Mouse (Mus musculus) CH12.LX (cell line): Measurements from ENCODE around the gene Kcnn4.

Experiments
- CTCF ChIP-seq, 2 experiments: IDR thresholded peaks in 1 of 2; conservative IDR thresholded peaks in 1 of 2; 2 replicates each; pipeline ENCODE4 v1.5.1; 2011 to 2012; ENCODE audit warnings: low read depth in 2 of 2, low read length in 2 of 2, improper control_type of control experiment in 1 of 2, inconsistent platforms in 1 of 2, mild to moderate bottlenecking in 1 of 2, moderate library complexity in 1 of 2
- POLR2AphosphoS2 ChIP-seq: IDR thresholded peaks from 2 replicates; pipeline ENCODE4 v1.6.1; 2011; ENCODE audit warnings: low read depth, low read length, improper control_type of control experiment
- ZNF384 ChIP-seq: IDR thresholded peaks from 2 replicates; pipeline ENCODE4 v1.6.1; 2012; ENCODE audit warnings: low read depth, low read length, improper control_type of control experiment, inconsistent platforms

DNA sequence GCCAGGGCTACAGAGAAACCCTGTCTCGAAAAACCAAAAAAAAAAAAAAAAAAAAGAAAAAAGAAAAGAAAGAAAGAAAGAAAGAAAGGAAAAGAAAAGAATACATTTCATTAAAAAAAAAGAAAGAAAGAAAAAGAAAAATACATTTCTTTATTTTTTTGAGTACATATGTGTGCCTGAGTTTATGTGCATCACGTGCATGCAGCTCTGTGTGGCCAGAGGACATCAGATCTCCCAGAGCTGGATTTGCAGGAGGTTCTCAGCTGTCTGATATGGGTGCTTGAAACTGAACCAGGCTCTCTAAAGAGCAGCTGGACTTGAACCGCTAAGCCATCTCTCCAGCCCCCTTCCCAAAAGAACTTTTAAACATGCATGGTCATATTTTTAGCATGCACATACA lies 24.0 kb downstream of the Kcnn4 start:
- TF ChIP-seq CTCF (conservative IDR thresholded peaks at IDR 0.05 in 1 of 2, IDR thresholded peaks at IDR 0.05 in 1 of 2; ENCODE audit: low read depth in 2 of 2, low read length in 2 of 2): no peak
- TF ChIP-seq ZNF384: no peak
- no peak for TF ChIP-seq POLR2AphosphoS2
